Mouse (Mus musculus) cortical plate, adult 2 months (tissue): ENCODE results near the gene Siae.

ENCODE experiments used
- CTCF ChIP-seq: fragments of 200-500 bp; IDR thresholded peaks from 2 replicates; pipeline ENCODE4 v1.5.1; 2011; ENCODE audit warnings: mild to moderate bottlenecking, control low read depth, low read length; ENCODE audit not compliant: insufficient read depth; ENCODE audit errors: extremely low read depth
- POLR2A ChIP-seq: fragments of 200-500 bp; IDR thresholded peaks from 2 replicates; pipeline ENCODE4 v1.6.1; 2011; ENCODE audit warnings: mild to moderate bottlenecking, low read length, control low read depth; ENCODE audit not compliant: insufficient read depth; ENCODE audit errors: extremely low read depth

DNA sequence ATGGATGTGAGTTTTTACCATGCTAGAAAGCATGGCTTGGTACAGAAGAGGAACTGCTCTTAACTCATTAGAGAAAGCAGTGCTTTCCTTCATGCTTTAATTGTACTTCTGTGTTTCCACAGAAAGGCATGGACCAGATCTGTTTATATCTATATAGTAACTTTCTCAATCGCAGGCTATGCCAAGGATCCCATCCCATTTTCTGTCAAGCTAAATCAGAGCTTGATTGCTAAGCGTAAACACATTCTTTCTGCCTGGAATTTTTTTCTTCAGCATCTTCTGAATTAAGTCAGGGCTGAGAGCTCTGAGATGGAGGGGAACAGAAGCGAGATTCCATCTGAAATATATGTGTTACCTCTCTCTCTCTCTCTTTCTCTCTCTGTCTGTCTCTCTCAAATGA, 68.5 kb downstream of the Siae start:
- TF ChIP-seq CTCF (no peak), POLR2A (no peak)
